Mouse (Mus musculus) layer of hippocampus, adult 11-12 months (tissue): ENCODE data around the gene Prelp.

ENCODE experiments used
- DNase-seq: peaks from one replicate; pipeline ENCODE4 v3.0.0; 2022; ENCODE audit warnings: low spot score

Gene Prelp

GRCm38 (mm10) chr1:133934354-133934963 lies 13.2 kb upstream of the Prelp start:
- DNase-seq, result no peak

GRCm38 (mm10) chr1:133933301-133934195 lies 12.3 kb upstream of the Prelp start:
- no peak for DNase-seq

- no peak for DNase-seq
These were observed 8.8 kb upstream of the Prelp start for GRCm38 (mm10) chr1:133929980-133930379.

GRCm38 (mm10) chr1:133925223-133925622 lies 4.0 kb upstream of the Prelp start:
- DNase-seq, result no peak

- DNase-seq, result peak; percentile 49
These were observed 3.1 kb upstream of the Prelp start for GRCm38 (mm10) chr1:133924141-133924875.

GRCm38 (mm10) chr1:133923071-133923470 lies 1.9 kb upstream of the Prelp start:
- DNase-seq, result no peak

- DNase-seq, result no peak
These were observed 338 bp downstream of the Prelp start for GRCm38 (mm10) chr1:133920876-133921275.

- DNase-seq, result no peak
These were observed 813 bp downstream of the Prelp start for GRCm38 (mm10) chr1:133920401-133920800.

GRCm38 (mm10) chr1:133918088-133918470 lies 3.1 kb downstream of the Prelp start:
- DNase-seq, result no peak

- DNase-seq, result no peak
These were observed 3.6 kb downstream of the Prelp start for GRCm38 (mm10) chr1:133917456-133918087.

- DNase-seq, result peak; percentile 61
These were observed 5.4 kb downstream of the Prelp start for GRCm38 (mm10) chr1:133915723-133916355.

GRCm38 (mm10) chr1:133915115-133915514 lies 6.1 kb downstream of the Prelp start:
- no peak for DNase-seq

GRCm38 (mm10) chr1:133913018-133913417 lies 8.2 kb downstream of the Prelp start:
- DNase-seq, result no peak

- no peak for DNase-seq
These were observed 9.8 kb downstream of the Prelp start for GRCm38 (mm10) chr1:133911456-133911855.

- DNase-seq, result no peak
These were observed 10.2 kb downstream of the Prelp start for GRCm38 (mm10) chr1:133911008-133911407.

GRCm38 (mm10) chr1:133910108-133910507 lies 11.1 kb downstream of the Prelp start:
- no peak for DNase-seq

- DNase-seq, result no peak
These were observed 12.3 kb downstream of the Prelp start for GRCm38 (mm10) chr1:133908659-133909575.

- peak; percentile 69 for DNase-seq
These were observed 13.1 kb downstream of the Prelp start, which contains the start of gene Optc for GRCm38 (mm10) chr1:133907949-133908658. Optc (minus strand) TSS chr1:133907999.

GRCm38 (mm10) chr1:133906420-133906819 lies 14.8 kb downstream of the Prelp start:
- no peak for DNase-seq

GRCm38 (mm10) chr1:133900825-133901224 lies 20.4 kb downstream of the Prelp start:
- no peak for DNase-seq
